Mouse (Mus musculus) forebrain, postnatal 0 days (tissue): ENCODE data around the gene Rnf187. TPM values are rescaled to one million over a fixed set of nuclear protein-coding genes. Genes with fewer than 3 reads are reported as not detected.

Experiments used
- ATAC-seq: fragments of 200-750 bp; cut with Nextera tagmentation; 2 replicates; pipeline ENCODE4 v1.8.0; 2017; ENCODE audit warnings: mild to moderate bottlenecking, moderate library complexity
- DNase-seq: peaks from one replicate; pipeline ENCODE4 v3.0.0-alpha.2; 2015
- H3K27ac ChIP-seq: fragments of 300-500 bp; sonication (generic); 2 replicates; pipeline ENCODE4 v1.5.1; 2014; ENCODE audit warnings: low read depth, mild to moderate bottlenecking, antibody characterized with exemption, low read length, moderate library complexity, mixed read lengths
- H3K27me3 ChIP-seq: fragments of 300-500 bp; sonication (generic); 2 replicates; pipeline ENCODE4 v1.6.1; 2014; ENCODE audit warnings: mild to moderate bottlenecking, low read length, mixed read lengths; ENCODE audit not compliant: insufficient read depth
- H3K36me3 ChIP-seq: fragments of 300-500 bp; sonication (generic); 2 replicates; pipeline ENCODE4 v1.6.1; 2014; ENCODE audit warnings: mild to moderate bottlenecking, moderate library complexity; ENCODE audit not compliant: insufficient read depth
- H3K4me1 ChIP-seq: fragments of 300-500 bp; sonication (generic); 2 replicates; pipeline ENCODE4 v1.6.1; 2014; ENCODE audit warnings: antibody characterized with exemption; ENCODE audit not compliant: insufficient read depth
- H3K4me2 ChIP-seq: fragments of 300-500 bp; sonication (generic); 2 replicates; pipeline ENCODE4 v1.6.1; 2014; ENCODE audit warnings: low read depth, mild to moderate bottlenecking, moderate library complexity
- H3K4me3 ChIP-seq: fragments of 300-500 bp; sonication (generic); 2 replicates; pipeline ENCODE4 v1.5.1; 2014; ENCODE audit warnings: low read depth, low read length, mixed read lengths
- H3K9ac ChIP-seq: fragments of 300-500 bp; sonication (generic); 2 replicates; pipeline ENCODE4 v1.6.1; 2014; ENCODE audit warnings: mild to moderate bottlenecking
- H3K9me3 ChIP-seq: fragments of 300-500 bp; sonication (generic); 2 replicates; pipeline ENCODE4 v1.6.1; 2016; ENCODE audit warnings: low read length
- CTCF ChIP-seq: sonication (generic); IDR thresholded peaks from 2 replicates; pipeline ENCODE4 v1.5.1; 2016; ENCODE audit warnings: antibody characterized with exemption, control low read depth, low read depth
- WGBS: fragments of 180-500 bp; shearing (Covaris S2); extraction: QIAGEN DNeasy Blood & Tissue Kit; methylation state at CpG from one replicate; pipeline ENCODE4 v1.1.7; 2014; 5-methylcytosine and 5-hydroxymethylcytosine counted together
- polyA plus RNA-seq: library from polyadenylated mRNA; unstranded; fragments of >200 nt; fragmentation: Nextera tagmentation; extraction: Ambion mirVana; gene quantifications from 2 replicates; pipeline ENCODE4 v1.2.1, GENCODE M21; 2015
- total RNA-seq: library from RNA; depleted of rRNA; stranded (reverse); fragments of >200 nt; gene quantifications from 2 replicates; pipeline ENCODE4 v1.2.3, GENCODE M21; 2014

The Rnf187 gene
- total and polyA plus RNA-seq, 2 experiments from 2014 or later = 608 to 716 TPM

GRCm38 (mm10) chr11:58929055-58929454 lies 9.7 kb downstream of the Rnf187 start:
- TF ChIP-seq CTCF = no peak
- no peaks in the 10 kb centered on the region for H3K27me3 ChIP-seq
- H3K4me3 ChIP-seq = no peak overlapping the region
- whole genome bisulfite sequencing = 77% methylated on average over 4 of the region's 4 CpGs
- H3K4me1 ChIP-seq = peaks cover 3% of the 10 kb centered on the region; the same call in 1 of the 2 replicates
- H3K9ac ChIP-seq = no peak overlapping the region
- no peak for DNase-seq
- H3K36me3 ChIP-seq = peaks cover 34% of the 10 kb centered on the region
- ATAC-seq = no peak
- no peak overlapping the region for H3K27ac ChIP-seq
- H3K4me2 ChIP-seq = no peak overlapping the region
- no peaks in the 10 kb centered on the region for H3K9me3 ChIP-seq

GRCm38 (mm10) chr11:58927790-58928651 lies 10.7 kb downstream of the Rnf187 start:
- Histone ChIP-seq H3K4me1 (peaks cover 3% of the 10 kb centered on the region; the same call in 1 of the 2 replicates), H3K27me3 (no peaks in the 10 kb centered on the region), H3K9ac (no peak overlapping the region), H3K9me3 (no peaks in the 10 kb centered on the region), H3K4me3 (peak overlapping the region; percentile 7; the same call in 1 of the 2 replicates), H3K27ac (0 out of 2 replicates have a peak overlapping the region, but pooled peaks have one; percentile 5), H3K4me2 (peak overlapping the region; percentile 35), H3K36me3 (peaks cover 23% of the 10 kb centered on the region)
- peak; percentile 84 for TF ChIP-seq CTCF
- ATAC-seq = peak; percentile 82
- 32% methylated on average over 20 of the region's 20 CpGs for WGBS
- DNase-seq = peak; percentile 79

- WGBS = 80% methylated on average over 2 of the region's 2 CpGs
- H3K27ac ChIP-seq = no peak overlapping the region
- no peak for TF ChIP-seq CTCF
- no peak for ATAC-seq
- H3K4me1 ChIP-seq = peaks cover 3% of the 10 kb centered on the region; the same call in 1 of the 2 replicates
- no peak overlapping the region for H3K4me3 ChIP-seq
- H3K4me2 ChIP-seq = no peak overlapping the region
- no peak for DNase-seq
- peaks cover 14% of the 10 kb centered on the region for H3K36me3 ChIP-seq
- H3K9ac ChIP-seq = no peak overlapping the region
- no peaks in the 10 kb centered on the region for H3K9me3 ChIP-seq
- H3K27me3 ChIP-seq = no peaks in the 10 kb centered on the region
These were observed 11.7 kb downstream of the Rnf187 start for GRCm38 (mm10) chr11:58927053-58927452.

- ATAC-seq = no peak
- no peak for TF ChIP-seq CTCF
- no peak for DNase-seq
- peaks cover 10% of the 10 kb centered on the region for H3K36me3 ChIP-seq
- no peaks in the 10 kb centered on the region for H3K9me3 ChIP-seq
- no peak overlapping the region for H3K4me2 ChIP-seq
- peaks cover 3% of the 10 kb centered on the region; the same call in 1 of the 2 replicates for H3K4me1 ChIP-seq
- H3K4me3 ChIP-seq = no peak overlapping the region
- no peak overlapping the region for H3K9ac ChIP-seq
- 90% methylated on average over 2 of the region's 3 CpGs for WGBS
- H3K27ac ChIP-seq = no peak overlapping the region
- no peaks in the 10 kb centered on the region for H3K27me3 ChIP-seq
These were observed 12.1 kb downstream of the Rnf187 start for GRCm38 (mm10) chr11:58926651-58927050.

- TF ChIP-seq CTCF = no peak
- WGBS = 78% methylated on average over 9 of the region's 9 CpGs
These were observed 16.3 kb downstream of the Rnf187 start for GRCm38 (mm10) chr11:58922420-58922819.

GRCm38 (mm10) chr11:58918759-58919158 lies 20.0 kb downstream of the Rnf187 start:
- no peaks in the 10 kb centered on the region for H3K9me3 ChIP-seq
- no peaks in the 10 kb centered on the region; the same call in 1 of the 2 replicates for H3K27me3 ChIP-seq
- H3K27ac ChIP-seq = no peak overlapping the region
- no peak overlapping the region for H3K4me2 ChIP-seq
- ATAC-seq (no peak), DNase-seq (no peak)
- H3K4me3 ChIP-seq = no peak overlapping the region
- no peaks in the 10 kb centered on the region for H3K36me3 ChIP-seq
- H3K9ac ChIP-seq = no peak overlapping the region
- TF ChIP-seq CTCF = no peak
- H3K4me1 ChIP-seq = no peaks in the 10 kb centered on the region; the same call in 1 of the 2 replicates
- 74% methylated on average over 5 of the region's 5 CpGs for WGBS

More at GRCm38 (mm10) chr11:58922420-58922819, 16.3 kb downstream of the Rnf187 start:
- DNase-seq (no peak), ATAC-seq (no peak)
- no peak overlapping the region for H3K4me3 ChIP-seq
- no peak overlapping the region for H3K4me2 ChIP-seq
- no peak overlapping the region for H3K9ac ChIP-seq
- no peaks in the 10 kb centered on the region for H3K36me3 ChIP-seq
- no peaks in the 10 kb centered on the region for H3K27me3 ChIP-seq
- no peaks in the 10 kb centered on the region for H3K4me1 ChIP-seq
- H3K9me3 ChIP-seq = no peaks in the 10 kb centered on the region
- H3K27ac ChIP-seq = no peak overlapping the region

- H3K4me1 ChIP-seq = no peaks in the 10 kb centered on the region; the same call in 1 of the 2 replicates
- TF ChIP-seq CTCF = no peak
- H3K4me3 ChIP-seq = no peak within 1 kb of the TSS
- DNase-seq (no peak), ATAC-seq (no peak)
- H3K36me3 ChIP-seq = no peaks in the 10 kb centered on the region
- 87% methylated on average over 12 of the region's 12 CpGs for WGBS
- H3K9me3 ChIP-seq = no peaks in the 10 kb centered on the region
- H3K4me2 ChIP-seq = no peak within 1 kb of the TSS
- H3K9ac ChIP-seq = no peak within 1 kb of the TSS
- H3K27ac ChIP-seq = no peak within 1 kb of the TSS
- H3K27me3 ChIP-seq = no peaks in the 10 kb centered on the region; the same call in 1 of the 2 replicates
These were observed 20.9 kb downstream of the Rnf187 start, which contains the start of gene Btnl10 for GRCm38 (mm10) chr11:58917745-58918366. Gene Btnl10 (plus strand): TSS chr11:58917908.
